In the genomic region with DNA sequence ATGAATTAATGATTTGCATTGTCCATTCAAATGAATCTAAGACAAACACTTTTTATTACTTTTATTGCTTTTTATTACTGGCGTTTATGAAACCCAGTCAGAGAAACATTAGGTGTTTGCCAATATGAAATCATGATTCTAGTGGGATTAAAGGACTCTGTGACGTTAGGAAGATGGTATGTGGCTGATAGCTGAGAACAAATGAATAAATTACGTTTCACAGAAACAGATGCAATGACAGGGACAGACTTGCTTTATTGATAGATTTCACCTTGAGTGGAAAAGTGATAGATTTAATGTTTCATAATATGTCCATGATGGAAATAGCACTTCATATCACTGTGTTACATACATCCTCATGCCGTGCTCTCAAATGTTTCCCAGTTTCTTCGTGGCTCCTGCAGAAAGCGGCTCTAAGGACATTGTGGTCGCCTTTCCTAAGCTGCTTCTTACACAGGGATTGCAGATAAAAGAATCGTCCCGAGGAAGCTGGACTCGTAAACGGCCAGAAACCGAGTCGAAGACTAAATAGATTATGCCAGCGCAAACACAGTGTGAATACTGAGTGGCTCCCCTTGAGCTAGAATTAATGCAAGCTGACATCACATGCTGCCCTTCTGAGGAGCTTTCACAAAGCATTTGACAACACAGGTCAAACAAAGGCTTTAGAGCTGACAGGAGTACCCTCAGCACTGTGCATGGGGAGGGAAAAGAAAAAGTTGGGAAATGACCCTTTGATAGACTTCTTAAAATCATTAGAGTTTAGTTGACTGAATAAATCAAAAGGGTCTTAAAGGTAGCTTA, we compare ENCODE assay signal across 13 mouse cellular contexts. TPM values are rescaled to one million over a fixed set of nuclear protein-coding genes. Genes with fewer than 3 reads are reported as not detected.
DNase-seq lines count a peak whose midpoint lies in the region; ATAC-seq and TF ChIP-seq lines count a peak whose summit lies in the region.
"Had no signal": no experiment of that assay in that cellular context is flagged by ENCODE, and none has a peak within 500 bp of the region (broad histone marks: within the 10 kb centered on the region; RNA-seq: fewer than 3 reads in every experiment).

No protein-coding gene starts in this region.

- no peaks in the 10 kb centered on the region for H3K27me3 ChIP-seq in forebrain, embryonic 12.5 days
- H3K27me3 ChIP-seq in hindbrain, embryonic 15.5 days = no peaks in the 10 kb centered on the region
- H3K27me3 ChIP-seq in midbrain, postnatal 0 days (ENCODE audit: insufficient read depth, low read length) = no peaks in the 10 kb centered on the region
- H3K27me3 ChIP-seq in lung, postnatal 0 days (replicated peaks; ENCODE audit: insufficient read depth, low read length) = no peaks in the 10 kb centered on the region
- H3K27me3 ChIP-seq: liver, embryonic 15.5 days had no signal

- H3K27ac ChIP-seq in forebrain, embryonic 12.5 days = peak overlapping the region; percentile 62
- peak overlapping the region; percentile 55 for H3K27ac ChIP-seq in hindbrain, embryonic 15.5 days (replicated peaks)
- H3K27ac ChIP-seq in midbrain, postnatal 0 days (ENCODE audit: low read depth, low read length) = peak overlapping the region; percentile 63; the same call in 1 of the 2 replicates
- H3K27ac ChIP-seq in lung, postnatal 0 days (ENCODE audit: low read length) = no peak overlapping the region
- H3K27ac ChIP-seq: heart, embryonic 10.5 days; liver, embryonic 15.5 days had no signal

- peak; percentile 89 for DNase-seq in brain, embryonic 14.5 days (ENCODE audit: low read depth)
- peak; percentile 68 for DNase-seq in midbrain, postnatal 0 days (ENCODE audit: low spot score)
- no peak for DNase-seq in urinary bladder, postnatal 14 days (ENCODE audit: low spot score)
- DNase-seq in layer of hippocampus, adult 18-20 months (ENCODE audit: low spot score in 2 of 2) = no peak
- DNase-seq in lung, postnatal 0 days (ENCODE audit: low spot score) = no peak
- DNase-seq: cerebellum, adult 9-11 months; heart, postnatal 36 days; kidney, adult 9 months; layer of hippocampus, adult 9-11 months had no signal

- ATAC-seq in forebrain, embryonic 12.5 days (ENCODE audit: low FRiP score) = peak; percentile 89
- peak; percentile 77 for ATAC-seq in hindbrain, embryonic 15.5 days (ENCODE audit: low FRiP score, low read depth)
- peak; percentile 80 for ATAC-seq in midbrain, postnatal 0 days (ENCODE audit: low FRiP score)
- no peak for ATAC-seq in lung, postnatal 0 days

- no peak overlapping the region for H3K4me3 ChIP-seq in forebrain, embryonic 12.5 days (replicated peaks)
- no peak overlapping the region for H3K4me3 ChIP-seq in hindbrain, embryonic 15.5 days
- H3K4me3 ChIP-seq in midbrain, postnatal 0 days (ENCODE audit: low read depth, low read length) = no peak overlapping the region
- H3K4me3 ChIP-seq in lung, postnatal 0 days (ENCODE audit: low read depth, low read length) = no peak overlapping the region
- H3K4me3 ChIP-seq: heart, embryonic 10.5 days; liver, embryonic 15.5 days had no signal

- no peak overlapping the region for H3K9ac ChIP-seq in forebrain, embryonic 12.5 days
- H3K9ac ChIP-seq in hindbrain, embryonic 15.5 days = no peak overlapping the region
- H3K9ac ChIP-seq in midbrain, postnatal 0 days (replicated peaks; ENCODE audit: low read length, poor library complexity, severe bottlenecking) = no peak overlapping the region; the same call in 1 of the 2 replicates
- no peak overlapping the region for H3K9ac ChIP-seq in lung, postnatal 0 days (replicated peaks; ENCODE audit: low read depth)
- H3K9ac ChIP-seq: liver, embryonic 15.5 days had no signal

- peak overlapping the region; percentile 36 for H3K4me2 ChIP-seq in forebrain, embryonic 12.5 days
- peak overlapping the region; percentile 39 for H3K4me2 ChIP-seq in hindbrain, embryonic 15.5 days
- peak overlapping the region; percentile 33 for H3K4me2 ChIP-seq in midbrain, postnatal 0 days (ENCODE audit: low read depth, low read length, poor library complexity, severe bottlenecking)
- no peak overlapping the region for H3K4me2 ChIP-seq in lung, postnatal 0 days (replicated peaks; ENCODE audit: low read depth, low read length)
- H3K4me2 ChIP-seq: liver, embryonic 15.5 days had no signal

- no peaks in the 10 kb centered on the region for H3K36me3 ChIP-seq in forebrain, embryonic 12.5 days (replicated peaks)
- H3K36me3 ChIP-seq in hindbrain, embryonic 15.5 days = no peaks in the 10 kb centered on the region
- no peaks in the 10 kb centered on the region for H3K36me3 ChIP-seq in midbrain, postnatal 0 days (ENCODE audit: insufficient read depth, low read length)
- H3K36me3 ChIP-seq in lung, postnatal 0 days (ENCODE audit: insufficient read depth, low read length) = no peaks in the 10 kb centered on the region
- H3K36me3 ChIP-seq: heart, embryonic 10.5 days; liver, embryonic 15.5 days had no signal

- H3K4me1 ChIP-seq in forebrain, embryonic 12.5 days = peaks cover 18% of the 10 kb centered on the region
- H3K4me1 ChIP-seq in hindbrain, embryonic 15.5 days (replicated peaks) = peaks cover 5% of the 10 kb centered on the region
- H3K4me1 ChIP-seq in midbrain, postnatal 0 days (ENCODE audit: insufficient read depth, low read length) = peaks cover 6% of the 10 kb centered on the region; the same call in 1 of the 2 replicates
- H3K4me1 ChIP-seq in lung, postnatal 0 days (ENCODE audit: insufficient read depth, low read depth, low read length) = no peaks in the 10 kb centered on the region
- H3K4me1 ChIP-seq: liver, embryonic 15.5 days had no signal

- H3K9me3 ChIP-seq in forebrain, embryonic 12.5 days = no peaks in the 10 kb centered on the region
- H3K9me3 ChIP-seq in hindbrain, embryonic 15.5 days = no peaks in the 10 kb centered on the region
- H3K9me3 ChIP-seq in midbrain, postnatal 0 days (ENCODE audit: low read length) = no peaks in the 10 kb centered on the region
- no peaks in the 10 kb centered on the region for H3K9me3 ChIP-seq in lung, postnatal 0 days (ENCODE audit: low read length)
- H3K9me3 ChIP-seq: heart, embryonic 10.5 days; liver, embryonic 15.5 days had no signal

- 27% methylated on average over 14 of the region's 14 CpGs for WGBS in forebrain, embryonic 12.5 days
- WGBS in hindbrain, embryonic 15.5 days = 24% methylated on average over 14 of the region's 14 CpGs
- 13% methylated on average over 14 of the region's 14 CpGs for WGBS in midbrain, postnatal 0 days
- 51% methylated on average over 14 of the region's 14 CpGs for WGBS in lung, postnatal 0 days

- no peak for TF ChIP-seq POLR2A in brain, embryonic 14.5 days (IDR thresholded peaks at IDR 0.05; ENCODE audit: borderline replicate concordance, extremely low read depth, insufficient read depth, insufficient read length, poor library complexity, severe bottlenecking)

- TF ChIP-seq EP300 in lung, postnatal 0 days (IDR thresholded peaks at IDR 0.05) = no peak

- TF ChIP-seq CTCF in brain, embryonic 14.5 days (IDR thresholded peaks at IDR 0.05; ENCODE audit: borderline replicate concordance, extremely low read depth, insufficient read depth, insufficient read length) = no peak
- no peak for TF ChIP-seq CTCF in midbrain, postnatal 0 days (IDR thresholded peaks at IDR 0.05)
- no peak for TF ChIP-seq CTCF in lung, postnatal 0 days (IDR thresholded peaks at IDR 0.05)

RNA-seq across cellular contexts. Expression of a gene that starts 18.6 kb away (rescaled TPM):
- polyA plus RNA-seq in brain, embryonic 14.5 days (2012; rRNA removed) = 18.5 and 19.5 TPM in 2 replicates
- 7.2 and 7.3 TPM in 2 replicates for polyA plus RNA-seq in forebrain, embryonic 12.5 days (2016; fragmentation: Nextera tagmentation; extraction: Ambion mirVana)
- polyA plus RNA-seq in hindbrain, embryonic 15.5 days (2015; fragmentation: Nextera tagmentation; extraction: Ambion mirVana) = 10.7 and 11.0 TPM in 2 replicates
- 13.2 and 15.2 TPM in 2 replicates for total RNA-seq in midbrain, postnatal 0 days (2014; rRNA removed)
- polyA plus RNA-seq in midbrain, postnatal 0 days (2015; fragmentation: Nextera tagmentation; extraction: Ambion mirVana) = 13.0 and 13.1 TPM in 2 replicates
- 10 to 100 TPM; 80.5 to 90.3 TPM for total RNA-seq in layer of hippocampus, adult 18-20 months (2021)
- 3.2 and 3.7 TPM in 2 replicates for polyA plus RNA-seq in lung, postnatal 0 days (2015; fragmentation: Nextera tagmentation; extraction: Ambion mirVana)

Comparison
In these comparisons a context has a peak if more than half of its experiments do, and no peak if none do; other contexts are left out.
1. DNase-seq: peak in brain, embryonic 14.5 days (single experiment) and midbrain, postnatal 0 days (single experiment); none in urinary bladder, postnatal 14 days (single experiment), layer of hippocampus, adult 18-20 months (0 of 2) and lung, postnatal 0 days (single experiment).